Mouse (Mus musculus): ENCODE measurements around the gene Zkscan14. TPM values are rescaled to one million over a fixed set of nuclear protein-coding genes. Genes with fewer than 3 reads are reported as not detected.

The Zkscan14 gene
- total and polyA plus RNA-seq, 3 experiments = 6.7 to 7.5 TPM; not detected in 1

DNA sequence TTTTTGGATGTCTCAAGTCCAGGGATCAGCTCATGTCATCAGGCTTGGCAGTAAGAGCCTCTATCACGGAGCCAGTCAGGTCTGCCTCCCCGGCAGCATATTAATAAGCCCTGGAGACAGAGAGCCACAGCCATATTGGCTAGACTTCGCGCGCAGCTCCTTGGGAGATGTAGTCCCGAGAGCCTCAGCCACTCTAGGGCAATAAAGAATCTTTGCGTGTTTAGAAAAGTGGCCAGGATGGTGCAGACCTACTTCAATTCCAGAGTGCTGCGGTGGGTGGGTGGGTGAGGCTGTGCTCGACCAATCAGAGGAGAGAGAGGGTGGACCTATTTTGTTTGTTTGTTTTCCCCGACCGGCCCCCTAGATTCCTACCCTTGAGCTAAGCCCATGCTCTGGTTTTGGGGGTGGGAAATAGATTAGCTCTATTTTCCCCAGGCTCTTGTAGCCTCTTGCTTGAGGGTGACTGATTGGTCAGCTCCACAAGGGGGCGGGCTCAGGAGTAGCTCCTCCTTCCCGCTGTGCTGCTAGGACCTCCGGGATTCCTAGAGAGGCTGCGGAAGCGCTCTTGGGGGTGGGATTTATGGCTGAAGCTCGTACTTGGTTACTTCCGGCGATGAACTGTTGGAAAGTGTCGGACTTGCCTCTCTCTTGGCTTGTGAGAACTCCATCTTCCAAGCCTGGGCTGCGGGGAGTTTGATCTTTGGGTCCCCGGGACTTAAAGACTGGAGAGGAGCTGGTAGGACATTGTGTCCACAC, 2.4 kb upstream of the Zkscan14 start, which contains the start of gene Zkscan5:
Zkscan5 (plus strand) TSS at position 627 of the 756 bp plus-strand sequence.
- Histone ChIP-seq H3K4me3 (ENCODE audit: control insufficient read depth in 1 of 2, insufficient read depth in 1 of 2, low read depth in 2 of 2, low read length in 2 of 2) (peak within 1 kb of the TSS; percentile 78 to 95), H3K4me1 (ENCODE audit: control insufficient read depth in 1 of 2, insufficient read depth in 2 of 2, low read length in 2 of 2) (peaks cover 0 to 27% of the 10 kb centered on the region in 2 experiments; a peak in 3 of 4 replicates), H3K9ac (ENCODE audit: control insufficient read depth, low read depth, low read length, poor library complexity, severe bottlenecking) (peak within 1 kb of the TSS; percentile 82), H3K27me3 (ENCODE audit: control insufficient read depth in 1 of 2, insufficient read depth in 2 of 2, low read length in 2 of 2) (no peaks in the 10 kb centered on the region), H3K36me3 (ENCODE audit: control insufficient read depth in 1 of 2, insufficient read depth in 2 of 2, low read length in 2 of 2) (peaks cover 0 to 25% of the 10 kb centered on the region in 2 experiments; a peak in 2 of 4 replicates), H3K27ac (ENCODE audit: control insufficient read depth, low read depth, low read length) (peak within 1 kb of the TSS; percentile 87), H3K9me3 (replicated peaks; ENCODE audit: insufficient read depth, low read length) (no peaks in the 10 kb centered on the region), H3K79me2 (ENCODE audit: control insufficient read depth, insufficient read depth, low read length, poor library complexity) (peaks cover 28% of the 10 kb centered on the region)
- peak; percentile 100 for DNase-seq (ENCODE audit: low read depth, low spot score)
- no peak for TF ChIP-seq ZKSCAN1 (IDR thresholded peaks at IDR 0.05; ENCODE audit: low read depth, low read length)
- no peak; the same call in 1 of the 2 replicates for TF ChIP-seq MAZ (IDR thresholded peaks at IDR 0.05; ENCODE audit: low read depth, low read length)
- TF ChIP-seq USF2 (IDR thresholded peaks at IDR 0.05; ENCODE audit: borderline replicate concordance in 1 of 2, insufficient read depth in 1 of 2, low read depth in 1 of 2, low read length in 2 of 2) = no peak
- peak; percentile 56 to 76; a peak in 3 of 4 replicates for TF ChIP-seq POLR2A (IDR thresholded peaks at IDR 0.05; ENCODE audit: control insufficient read depth in 1 of 2, insufficient read depth in 1 of 2, low read depth in 1 of 2, low read length in 2 of 2, poor library complexity in 1 of 2)
- TF ChIP-seq SMC3 (IDR thresholded peaks at IDR 0.05; ENCODE audit: low read depth, low read length) = no peak
- peak; percentile 52; the same call in 1 of the 2 replicates for TF ChIP-seq MYC (IDR thresholded peaks at IDR 0.05; ENCODE audit: low read depth, low read length)
- no peak for TF ChIP-seq UBTF (IDR thresholded peaks at IDR 0.05; ENCODE audit: borderline replicate concordance, insufficient read depth, low read depth, low read length)
- TF ChIP-seq RAD21 (IDR thresholded peaks at IDR 0.05; ENCODE audit: low read depth, low read length) = no peak
- no peak for TF ChIP-seq E2F4 (IDR thresholded peaks at IDR 0.05; ENCODE audit: borderline replicate concordance, low read depth, low read length)
- peak; percentile 83 for TF ChIP-seq NELFE (IDR thresholded peaks at IDR 0.05; ENCODE audit: low read depth, low read length)
- peak; percentile 72 for TF ChIP-seq POLR2AphosphoS2 (IDR thresholded peaks at IDR 0.05; ENCODE audit: low read length)
- TF ChIP-seq ZC3H11A (IDR thresholded peaks at IDR 0.05; ENCODE audit: low read depth, low read length) = no peak
- peak; percentile 48 for TF ChIP-seq ZNF384 (IDR thresholded peaks at IDR 0.05; ENCODE audit: low read depth, low read length)
- TF ChIP-seq EP300 (IDR thresholded peaks at IDR 0.05; ENCODE audit: low read depth in 1 of 2, low read length in 2 of 2) = peak; percentile 6 to 37; a peak in 1 of 4 replicates
- peak; percentile 24; the same call in 1 of the 2 replicates for TF ChIP-seq GATA1 (IDR thresholded peaks at IDR 0.05; ENCODE audit: low read depth, low read length)
- TF ChIP-seq ZMIZ1 (IDR thresholded peaks at IDR 0.05; ENCODE audit: low read depth, low read length) = peak; percentile 26; the same call in 1 of the 2 replicates
- peak; percentile 3; the same call in 1 of the 2 replicates for TF ChIP-seq USF1 (IDR thresholded peaks at IDR 0.05; ENCODE audit: low read depth, low read length)
- TF ChIP-seq CTCF (IDR thresholded peaks at IDR 0.05 in 2 of 3, conservative IDR thresholded peaks at IDR 0.05 in 1 of 3; ENCODE audit: control insufficient read depth in 1 of 3, insufficient read depth in 1 of 3, low read depth in 2 of 3, low read length in 3 of 3, poor library complexity in 1 of 3, severe bottlenecking in 1 of 3) = no peak
- TF ChIP-seq CHD2 (IDR thresholded peaks at IDR 0.05; ENCODE audit: low read length) = no peak; the same call in 1 of the 2 replicates
- TF ChIP-seq MXI1 (IDR thresholded peaks at IDR 0.05; ENCODE audit: low read depth, low read length) = peak; percentile 77
- no peak for TF ChIP-seq RCOR1 (IDR thresholded peaks at IDR 0.05; ENCODE audit: low read depth, low read length)
- TF ChIP-seq HCFC1 (IDR thresholded peaks at IDR 0.05; ENCODE audit: low read depth, low read length) = peak; percentile 88
- TF ChIP-seq NRF1 (IDR thresholded peaks at IDR 0.05; ENCODE audit: insufficient read depth, low read depth, low read length, poor library complexity, severe bottlenecking) = no peak
- TF ChIP-seq KAT2A (conservative IDR thresholded peaks at IDR 0.05; ENCODE audit: low read depth, low read length) = peak; percentile 81
- no peak for TF ChIP-seq TAL1 (IDR thresholded peaks at IDR 0.05; ENCODE audit: low read length)
- TF ChIP-seq MYB (IDR thresholded peaks at IDR 0.05; ENCODE audit: low read depth, low read length) = no peak
- TF ChIP-seq ELF1 (IDR thresholded peaks at IDR 0.05; ENCODE audit: low read depth, low read length) = peak; percentile 90
- TF ChIP-seq MAFK (IDR thresholded peaks at IDR 0.05; ENCODE audit: borderline replicate concordance, low read depth, low read length) = no peak
- TF ChIP-seq JUND (IDR thresholded peaks at IDR 0.05; ENCODE audit: low read depth, low read length) = no peak
- TF ChIP-seq GABPA (IDR thresholded peaks at IDR 0.05; ENCODE audit: low read depth, low read length) = peak; percentile 81; the same call in 1 of the 2 replicates
- TF ChIP-seq TCF12 (IDR thresholded peaks at IDR 0.05; ENCODE audit: low read depth, low read length) = peak; percentile 67
- TF ChIP-seq ETS1 (IDR thresholded peaks at IDR 0.05; ENCODE audit: low read depth, low read length) = peak; percentile 72; the same call in 1 of the 2 replicates
- peak; percentile 94 for TF ChIP-seq SIN3A (IDR thresholded peaks at IDR 0.05; ENCODE audit: low read length)
- TF ChIP-seq BHLHE40 (IDR thresholded peaks at IDR 0.05; ENCODE audit: borderline replicate concordance, low read depth, low read length) = 0 out of 2 replicates have a peak, but pooled peaks have one; percentile 2
- TF ChIP-seq MAX (IDR thresholded peaks at IDR 0.05; ENCODE audit: low read length) = peak; percentile 65; the same call in 1 of the 2 replicates
- peak; percentile 86 for TF ChIP-seq TBP (IDR thresholded peaks at IDR 0.05; ENCODE audit: low read depth, low read length)

All from MEL (cell line).